Mouse (Mus musculus): Measurements from ENCODE around the gene Oosp3. TPM values are rescaled to one million over a fixed set of nuclear protein-coding genes. Genes with fewer than 3 reads are reported as not detected.

Oosp3 gene
- polyA plus RNA-seq, 1 experiment from 2014 or later = not detected

DNA sequence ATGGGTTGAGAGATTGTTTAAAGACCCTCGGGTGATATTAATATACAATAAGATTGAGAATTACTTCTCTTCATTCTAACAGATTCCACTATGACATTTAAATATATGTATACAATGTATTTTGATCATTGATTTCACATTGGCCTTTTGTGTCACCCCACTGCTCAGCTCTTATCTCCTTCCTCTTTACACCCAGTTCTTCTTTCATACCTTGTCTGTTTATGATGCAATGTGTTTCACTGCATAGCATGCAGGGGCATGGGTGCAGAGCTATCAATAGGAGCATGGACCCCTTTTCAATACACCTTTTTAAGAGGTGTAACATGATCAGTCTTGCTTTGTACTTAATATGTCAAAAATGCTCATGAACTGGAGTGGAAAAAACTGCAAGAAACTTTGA is 33.4 kb downstream of the Oosp3 start:
- no peak for DNase-seq (ENCODE audit: low spot score)
- Histone ChIP-seq H3K4me3 (no peak overlapping the region), H3K9me3 (no peaks in the 10 kb centered on the region), H3K36me3 (no peaks in the 10 kb centered on the region), H3K27me3 (ENCODE audit: insufficient read depth, poor library complexity, severe bottlenecking) (no peaks in the 10 kb centered on the region), H3K4me1 (no peaks in the 10 kb centered on the region), H3K27ac (no peak overlapping the region)
- WGBS = 70% methylated on average over 1 of the region's 1 CpGs

- Histone ChIP-seq H3K36me3 (no peaks in the 10 kb centered on the region), H3K4me3 (no peak overlapping the region), H3K9me3 (no peaks in the 10 kb centered on the region), H3K27me3 (ENCODE audit: insufficient read depth, poor library complexity, severe bottlenecking) (no peaks in the 10 kb centered on the region), H3K4me1 (no peaks in the 10 kb centered on the region), H3K27ac (no peak overlapping the region)
- DNase-seq (ENCODE audit: low spot score) = no peak
- WGBS = 26% methylated on average over 1 of the region's 1 CpGs
These were observed 39.6 kb downstream of the Oosp3 start for GRCm38 (mm10) chr19:11736455-11736854.

GRCm38 (mm10) chr19:11745680-11746079 is 48.8 kb downstream of the Oosp3 start:
- Histone ChIP-seq H3K27me3 (ENCODE audit: insufficient read depth, poor library complexity, severe bottlenecking) (no peaks in the 10 kb centered on the region), H3K4me3 (no peak overlapping the region), H3K9me3 (no peaks in the 10 kb centered on the region), H3K36me3 (no peaks in the 10 kb centered on the region), H3K27ac (no peak overlapping the region), H3K4me1 (no peaks in the 10 kb centered on the region)
- DNase-seq (ENCODE audit: low spot score) = no peak

DNA sequence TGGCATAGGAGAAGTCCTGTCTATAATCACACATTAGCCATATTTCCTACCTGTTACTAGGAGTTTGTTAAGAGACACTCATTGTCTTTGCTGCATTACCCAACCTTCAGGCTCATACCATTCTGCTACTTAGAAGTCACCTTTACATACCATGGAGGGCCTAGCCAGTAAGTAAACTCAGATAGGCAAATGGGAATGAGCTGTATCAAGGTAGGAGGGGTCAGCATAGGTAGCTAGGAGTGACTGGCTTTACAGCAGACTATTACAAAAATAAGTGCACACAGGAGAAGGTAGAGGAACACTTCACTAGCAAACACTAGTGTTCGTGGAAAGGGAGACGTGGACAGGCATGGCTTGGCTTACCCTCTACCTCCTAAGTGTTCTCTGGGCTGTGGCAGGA is 50.4 kb downstream of the Oosp3 start, which contains the start of gene Gif:
TSS of gene Gif (plus strand) at position 257 of the 400 bp plus-strand sequence.
- DNase-seq (ENCODE audit: low spot score) = no peak
- no peaks in the 10 kb centered on the region for H3K36me3 ChIP-seq
- no peak within 1 kb of the TSS for H3K27ac ChIP-seq
- no peaks in the 10 kb centered on the region for H3K9me3 ChIP-seq
- WGBS = 77% methylated on average over 2 of the region's 2 CpGs
- H3K27me3 ChIP-seq (ENCODE audit: insufficient read depth, poor library complexity, severe bottlenecking) = no peaks in the 10 kb centered on the region
- H3K4me3 ChIP-seq = no peak within 1 kb of the TSS
- peaks cover 7% of the 10 kb centered on the region; the same call in 1 of the 2 replicates for H3K4me1 ChIP-seq

Other genes starting within 250 kb of the Oosp3 start
- gene Ms4a6c, start 227.7 kb upstream of the Oosp3 start, polyA plus RNA-seq (2016; fragmentation: Nextera tagmentation; extraction: Ambion mirVana) = 0.49 TPM in 1 of 2 replicates, not detected in the other
- gene Gm8369, start 211.1 kb upstream of the Oosp3 start, polyA plus RNA-seq (2016; fragmentation: Nextera tagmentation; extraction: Ambion mirVana) = not detected in 2 replicates
- gene Ms4a6b, start 180.5 kb upstream of the Oosp3 start, polyA plus RNA-seq (2016; fragmentation: Nextera tagmentation; extraction: Ambion mirVana) = 0.18 and 0.72 TPM in 2 replicates
- 1.0 and 1.1 TPM in 2 replicates for gene Ms4a4d, start 160.3 kb upstream of the Oosp3 start, polyA plus RNA-seq (2016; fragmentation: Nextera tagmentation; extraction: Ambion mirVana)
- 0.41 and 0.48 TPM in 2 replicates for gene Ms4a6d, start 92.2 kb upstream of the Oosp3 start, polyA plus RNA-seq (2016; fragmentation: Nextera tagmentation; extraction: Ambion mirVana)
- 0.16 and 0.31 TPM in 2 replicates for gene Ms4a2, start 73.3 kb upstream of the Oosp3 start, polyA plus RNA-seq (2016; fragmentation: Nextera tagmentation; extraction: Ambion mirVana)
- gene Ms4a3, start 56.2 kb upstream of the Oosp3 start, polyA plus RNA-seq (2016; fragmentation: Nextera tagmentation; extraction: Ambion mirVana) = not detected in 2 replicates
- gene Oosp2, start 36.5 kb upstream of the Oosp3 start, polyA plus RNA-seq (2016; fragmentation: Nextera tagmentation; extraction: Ambion mirVana) = not detected in 2 replicates
- gene Oosp1, start 5.9 kb upstream of the Oosp3 start, polyA plus RNA-seq (2016; fragmentation: Nextera tagmentation; extraction: Ambion mirVana) = not detected in 2 replicates
- gene Gif, start 50.5 kb downstream of the Oosp3 start, polyA plus RNA-seq (2016; fragmentation: Nextera tagmentation; extraction: Ambion mirVana) = not detected in 2 replicates
- gene Mrpl16, start 73.3 kb downstream of the Oosp3 start, polyA plus RNA-seq (2016; fragmentation: Nextera tagmentation; extraction: Ambion mirVana) = 73.0 and 74.7 TPM in 2 replicates
- 7.5 and 11.6 TPM in 2 replicates for gene Stx3, start 122.3 kb downstream of the Oosp3 start, polyA plus RNA-seq (2016; fragmentation: Nextera tagmentation; extraction: Ambion mirVana)
- gene Olfr1417, start 142.2 kb downstream of the Oosp3 start, polyA plus RNA-seq (2016; fragmentation: Nextera tagmentation; extraction: Ambion mirVana) = not detected in 2 replicates
- not detected in 2 replicates for gene Olfr1418, start 164.0 kb downstream of the Oosp3 start, polyA plus RNA-seq (2016; fragmentation: Nextera tagmentation; extraction: Ambion mirVana)
- not detected in 2 replicates for gene Olfr1419, start 178.1 kb downstream of the Oosp3 start, polyA plus RNA-seq (2016; fragmentation: Nextera tagmentation; extraction: Ambion mirVana)
- 0.06 and 0.11 TPM in 2 replicates for gene Olfr1420, start 189.5 kb downstream of the Oosp3 start, polyA plus RNA-seq (2016; fragmentation: Nextera tagmentation; extraction: Ambion mirVana)
- 19.8 and 20.6 TPM in 2 replicates for gene Patl1, start 215.3 kb downstream of the Oosp3 start, polyA plus RNA-seq (2016; fragmentation: Nextera tagmentation; extraction: Ambion mirVana)